Mouse (Mus musculus): Measurements from ENCODE around the gene Nr3c2.

GRCm38 (mm10) chr8:76898721-76899410, 376 bp upstream of the Nr3c2 start:
- TF ChIP-seq CTCF (conservative IDR thresholded peaks at IDR 0.05; ENCODE audit: insufficient read depth, insufficient read length, low read depth, low read length) (no peak), POLR2A (IDR thresholded peaks at IDR 0.05; ENCODE audit: low read depth, low read length) (no peak)

Data from kidney, adult 2 months (tissue).